Mouse (Mus musculus): ENCODE results near the gene Lrch4. TPM values are rescaled to one million over a fixed set of nuclear protein-coding genes. Genes with fewer than 3 reads are reported as not detected.

The Lrch4 gene
- polyA plus RNA-seq, 1 experiment from 2014 or later: 50.7 TPM

- no peak for ATAC-seq
- Histone ChIP-seq H3K9me3 (ENCODE audit: low read length) (no peaks in the 10 kb centered on the region), H3K36me3 (ENCODE audit: insufficient read depth, low read length) (no peaks in the 10 kb centered on the region), H3K4me1 (ENCODE audit: insufficient read depth, low read depth, low read length) (no peaks in the 10 kb centered on the region), H3K27ac (ENCODE audit: low read length) (no peak overlapping the region), H3K27me3 (replicated peaks; ENCODE audit: insufficient read depth, low read length) (no peaks in the 10 kb centered on the region), H3K4me2 (replicated peaks; ENCODE audit: low read depth, low read length) (no peak overlapping the region), H3K4me3 (ENCODE audit: low read depth, low read length) (no peak overlapping the region), H3K9ac (replicated peaks; ENCODE audit: low read depth) (no peak overlapping the region)
- DNase-seq (ENCODE audit: low spot score): no peak
- WGBS: 91% methylated on average over 3 of the region's 3 CpGs
- TF ChIP-seq EP300 (IDR thresholded peaks at IDR 0.05) (no peak), CTCF (IDR thresholded peaks at IDR 0.05) (no peak)
Observed at GRCm38 (mm10) chr5:137685653-137686052, 56.7 kb downstream of the Lrch4 start.

GRCm38 (mm10) chr5:137686127-137686790, 57.3 kb downstream of the Lrch4 start:
- H3K36me3 ChIP-seq (ENCODE audit: insufficient read depth, low read length): no peaks in the 10 kb centered on the region
- DNase-seq (ENCODE audit: low spot score) (no peak), ATAC-seq (no peak)
- no peak overlapping the region for H3K4me3 ChIP-seq (ENCODE audit: low read depth, low read length)
- no peak overlapping the region for H3K4me2 ChIP-seq (replicated peaks; ENCODE audit: low read depth, low read length)
- H3K9ac ChIP-seq (replicated peaks; ENCODE audit: low read depth): no peak overlapping the region
- whole genome bisulfite sequencing: 74% methylated on average over 6 of the region's 6 CpGs
- H3K27ac ChIP-seq (ENCODE audit: low read length): no peak overlapping the region
- H3K4me1 ChIP-seq (ENCODE audit: insufficient read depth, low read depth, low read length): no peaks in the 10 kb centered on the region
- H3K27me3 ChIP-seq (replicated peaks; ENCODE audit: insufficient read depth, low read length): no peaks in the 10 kb centered on the region
- no peaks in the 10 kb centered on the region for H3K9me3 ChIP-seq (ENCODE audit: low read length)
- TF ChIP-seq CTCF (IDR thresholded peaks at IDR 0.05) (no peak), EP300 (IDR thresholded peaks at IDR 0.05) (no peak)

GRCm38 (mm10) chr5:137689974-137690373, 61.1 kb downstream of the Lrch4 start:
- no peak overlapping the region for H3K4me2 ChIP-seq (replicated peaks; ENCODE audit: low read depth, low read length)
- H3K4me3 ChIP-seq (ENCODE audit: low read depth, low read length): no peak overlapping the region
- no peak overlapping the region for H3K27ac ChIP-seq (ENCODE audit: low read length)
- DNase-seq (ENCODE audit: low spot score): no peak
- no peaks in the 10 kb centered on the region for H3K9me3 ChIP-seq (ENCODE audit: low read length)
- no peaks in the 10 kb centered on the region for H3K36me3 ChIP-seq (ENCODE audit: insufficient read depth, low read length)
- TF ChIP-seq CTCF (IDR thresholded peaks at IDR 0.05): no peak
- TF ChIP-seq EP300 (IDR thresholded peaks at IDR 0.05): no peak
- H3K9ac ChIP-seq (replicated peaks; ENCODE audit: low read depth): no peak overlapping the region
- H3K27me3 ChIP-seq (replicated peaks; ENCODE audit: insufficient read depth, low read length): no peaks in the 10 kb centered on the region
- no peak for ATAC-seq
- WGBS: 80% methylated on average over 3 of the region's 3 CpGs
- no peaks in the 10 kb centered on the region for H3K4me1 ChIP-seq (ENCODE audit: insufficient read depth, low read depth, low read length)

- no peak for ATAC-seq
- TF ChIP-seq CTCF (IDR thresholded peaks at IDR 0.05) (no peak), EP300 (IDR thresholded peaks at IDR 0.05) (no peak)
- H3K9ac ChIP-seq (replicated peaks; ENCODE audit: low read depth): no peak overlapping the region
- H3K36me3 ChIP-seq (ENCODE audit: insufficient read depth, low read length): no peaks in the 10 kb centered on the region
- H3K27ac ChIP-seq (ENCODE audit: low read length): no peak overlapping the region
- no peak overlapping the region for H3K4me3 ChIP-seq (ENCODE audit: low read depth, low read length)
- H3K27me3 ChIP-seq (replicated peaks; ENCODE audit: insufficient read depth, low read length): no peaks in the 10 kb centered on the region
- no peak overlapping the region for H3K4me2 ChIP-seq (replicated peaks; ENCODE audit: low read depth, low read length)
- 53% methylated on average over 9 of the region's 9 CpGs for WGBS
- H3K9me3 ChIP-seq (ENCODE audit: low read length): no peaks in the 10 kb centered on the region
- no peaks in the 10 kb centered on the region for H3K4me1 ChIP-seq (ENCODE audit: insufficient read depth, low read depth, low read length)
- no peak for DNase-seq (ENCODE audit: low spot score)
Observed at GRCm38 (mm10) chr5:137690531-137690930, 61.6 kb downstream of the Lrch4 start.

Other genes starting within 250 kb of the Lrch4 start
- 0.11 TPM in 2 replicates for gene Zan, start 152.1 kb upstream of the Lrch4 start, polyA plus RNA-seq (2015; fragmentation: Nextera tagmentation; extraction: Ambion mirVana)
- gene Pop7, start 126.6 kb upstream of the Lrch4 start, polyA plus RNA-seq (2015; fragmentation: Nextera tagmentation; extraction: Ambion mirVana): 37.8 and 38.7 TPM in 2 replicates
- 10.6 and 12.4 TPM in 2 replicates for gene Gigyf1, start 110.6 kb upstream of the Lrch4 start, polyA plus RNA-seq (2015; fragmentation: Nextera tagmentation; extraction: Ambion mirVana)
- gene Epo, start 95.9 kb upstream of the Lrch4 start, polyA plus RNA-seq (2015; fragmentation: Nextera tagmentation; extraction: Ambion mirVana): not detected in 2 replicates
- gene Gnb2, start 95.6 kb upstream of the Lrch4 start, polyA plus RNA-seq (2015; fragmentation: Nextera tagmentation; extraction: Ambion mirVana): 507 and 513 TPM in 2 replicates
- gene Actl6b, start 75.6 kb upstream of the Lrch4 start, polyA plus RNA-seq (2015; fragmentation: Nextera tagmentation; extraction: Ambion mirVana): 0.15 TPM in 1 of 2 replicates, not detected in the other
- gene Tfr2, start 59.3 kb upstream of the Lrch4 start, polyA plus RNA-seq (2015; fragmentation: Nextera tagmentation; extraction: Ambion mirVana): 0.33 and 0.87 TPM in 2 replicates
- 32.1 and 33.7 TPM in 2 replicates for gene Mospd3, start 28.1 kb upstream of the Lrch4 start, polyA plus RNA-seq (2015; fragmentation: Nextera tagmentation; extraction: Ambion mirVana)
- gene Pcolce, start 15.3 kb upstream of the Lrch4 start, polyA plus RNA-seq (2015; fragmentation: Nextera tagmentation; extraction: Ambion mirVana): 86.6 and 101 TPM in 2 replicates
- 0.19 and 0.51 TPM in 2 replicates for gene Fbxo24, start 119 bp upstream of the Lrch4 start, polyA plus RNA-seq (2015; fragmentation: Nextera tagmentation; extraction: Ambion mirVana)
- gene Gm20605, start 54 bp downstream of the Lrch4 start, polyA plus RNA-seq (2015; fragmentation: Nextera tagmentation; extraction: Ambion mirVana): 11.6 and 12.3 TPM in 2 replicates
- 12.3 and 13.2 TPM in 2 replicates for gene Sap25, start 12.2 kb downstream of the Lrch4 start, polyA plus RNA-seq (2015; fragmentation: Nextera tagmentation; extraction: Ambion mirVana)
- 0.80 and 0.96 TPM in 2 replicates for gene Irs3, start 16.6 kb downstream of the Lrch4 start, polyA plus RNA-seq (2015; fragmentation: Nextera tagmentation; extraction: Ambion mirVana)
- gene Agfg2, start 55.6 kb downstream of the Lrch4 start, polyA plus RNA-seq (2015; fragmentation: Nextera tagmentation; extraction: Ambion mirVana): 14.2 and 14.9 TPM in 2 replicates
- 0.51 and 0.65 TPM in 2 replicates for gene Nyap1, start 112.5 kb downstream of the Lrch4 start, polyA plus RNA-seq (2015; fragmentation: Nextera tagmentation; extraction: Ambion mirVana)
- gene Tsc22d4, start 116.6 kb downstream of the Lrch4 start, polyA plus RNA-seq (2015; fragmentation: Nextera tagmentation; extraction: Ambion mirVana): 119 and 129 TPM in 2 replicates
- 28.8 and 29.8 TPM in 2 replicates for gene Ppp1r35, start 149.7 kb downstream of the Lrch4 start, polyA plus RNA-seq (2015; fragmentation: Nextera tagmentation; extraction: Ambion mirVana)
- 12.2 and 13.7 TPM in 2 replicates for gene Mepce, start 158.5 kb downstream of the Lrch4 start, polyA plus RNA-seq (2015; fragmentation: Nextera tagmentation; extraction: Ambion mirVana)
- 2.4 and 4.3 TPM in 2 replicates for gene Zcwpw1, start 158.7 kb downstream of the Lrch4 start, polyA plus RNA-seq (2015; fragmentation: Nextera tagmentation; extraction: Ambion mirVana)
- 12.5 and 12.6 TPM in 2 replicates for gene Pilra, start 207.2 kb downstream of the Lrch4 start, polyA plus RNA-seq (2015; fragmentation: Nextera tagmentation; extraction: Ambion mirVana)
- gene Pilrb1, start 229.0 kb downstream of the Lrch4 start, polyA plus RNA-seq (2015; fragmentation: Nextera tagmentation; extraction: Ambion mirVana): 3.6 and 4.7 TPM in 2 replicates
- 6.1 and 6.2 TPM in 2 replicates for gene Pilrb2, start 242.7 kb downstream of the Lrch4 start, polyA plus RNA-seq (2015; fragmentation: Nextera tagmentation; extraction: Ambion mirVana)